Mouse (Mus musculus): ENCODE measurements around the gene Pnn.

DNA sequence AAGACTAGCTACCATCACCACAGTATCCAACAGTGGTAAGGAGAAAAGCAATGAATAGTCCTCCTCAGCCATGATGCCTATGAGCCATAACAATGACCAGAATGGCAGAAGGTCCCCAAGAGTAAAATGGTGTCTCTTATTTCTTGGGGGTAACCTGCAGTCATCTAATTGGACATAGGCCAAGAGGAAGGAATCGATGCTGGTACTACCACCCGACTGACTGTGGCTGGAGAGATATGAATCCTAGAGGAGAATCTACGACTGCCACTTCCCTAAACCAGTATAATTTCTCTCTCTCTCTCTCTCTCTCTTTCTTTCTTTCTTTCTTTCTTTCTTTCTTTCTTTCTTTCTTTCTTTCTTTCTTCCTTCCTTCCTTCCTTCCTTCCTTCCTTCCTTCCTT is 14.2 kb upstream of the Pnn start:
- TF ChIP-seq POLR2A (IDR thresholded peaks at IDR 0.05; ENCODE audit: borderline replicate concordance, extremely low read depth, low read depth, low read length) (no peak), CTCF (IDR thresholded peaks at IDR 0.05; ENCODE audit: insufficient read depth, low read length) (no peak)

All from lung, adult 2 months (tissue).